Mouse (Mus musculus) G1E (cell line): Measurements from ENCODE around the gene B3galnt2.
"Not testable (repeated sequence)": the region's sequence is repeated elsewhere in the genome, so short reads cannot be mapped to it uniquely, and the experiment has no call there.

Experiments used
- CTCF ChIP-seq: IDR thresholded peaks from 2 replicates; pipeline ENCODE4 v1.5.1; 2012; ENCODE audit warnings: low read depth, low read length, inconsistent platforms, mixed read lengths
- GATA1 ChIP-seq: IDR thresholded peaks from 2 replicates; pipeline ENCODE4 v1.6.1; 2012; ENCODE audit warnings: borderline replicate concordance, low read length, inconsistent platforms, mixed read lengths
- POLR2AphosphoS5 ChIP-seq: IDR thresholded peaks from 2 replicates; pipeline ENCODE4 v1.6.1; 2012; ENCODE audit warnings: low read depth, low read length, inconsistent platforms; ENCODE audit not compliant: insufficient replicate concordance
- TAL1 ChIP-seq: conservative IDR thresholded peaks from 2 replicates; pipeline ENCODE4 v1.6.1; 2012; ENCODE audit warnings: low read depth, low read length, inconsistent platforms, mixed read lengths

- not testable (repeated sequence) for TF ChIP-seq TAL1, CTCF, GATA1, POLR2AphosphoS5
Measured at GRCm38 (mm10) chr13:13981842-13982241, 27.6 kb downstream of the B3galnt2 start.
